Mouse (Mus musculus) C2C12 (cell line): ENCODE results near the gene Hadhb.

Experiments used
- CTCF ChIP-seq: IDR thresholded peaks from one replicate; pipeline ENCODE4 v1.5.1; 2011; ENCODE audit not compliant: control insufficient read depth, insufficient read depth, insufficient read length
- MAX ChIP-seq: IDR thresholded peaks from one replicate; pipeline ENCODE4 v1.6.1; 2011; ENCODE audit warnings: mild to moderate bottlenecking, control low read depth
- MYOG ChIP-seq: IDR thresholded peaks from one replicate; pipeline ENCODE4 v1.6.1; 2011; ENCODE audit not compliant: control insufficient read depth, insufficient read length; ENCODE audit errors: extremely low read depth
- USF1 ChIP-seq: IDR thresholded peaks from one replicate; pipeline ENCODE4 v1.6.1; 2011; ENCODE audit warnings: low read depth, mild to moderate bottlenecking, control low read depth, moderate library complexity

- TF ChIP-seq USF1, result no peak
- TF ChIP-seq CTCF, result no peak
- peak; percentile 90 for TF ChIP-seq MAX
- no peak for TF ChIP-seq MYOG
Observed at GRCm38 (mm10) chr5:30126756-30127155, 28.3 kb upstream of the Hadhb start.
